Mouse (Mus musculus): Measurements from ENCODE around the gene Pitpnm2.

The Pitpnm2 gene

DNA sequence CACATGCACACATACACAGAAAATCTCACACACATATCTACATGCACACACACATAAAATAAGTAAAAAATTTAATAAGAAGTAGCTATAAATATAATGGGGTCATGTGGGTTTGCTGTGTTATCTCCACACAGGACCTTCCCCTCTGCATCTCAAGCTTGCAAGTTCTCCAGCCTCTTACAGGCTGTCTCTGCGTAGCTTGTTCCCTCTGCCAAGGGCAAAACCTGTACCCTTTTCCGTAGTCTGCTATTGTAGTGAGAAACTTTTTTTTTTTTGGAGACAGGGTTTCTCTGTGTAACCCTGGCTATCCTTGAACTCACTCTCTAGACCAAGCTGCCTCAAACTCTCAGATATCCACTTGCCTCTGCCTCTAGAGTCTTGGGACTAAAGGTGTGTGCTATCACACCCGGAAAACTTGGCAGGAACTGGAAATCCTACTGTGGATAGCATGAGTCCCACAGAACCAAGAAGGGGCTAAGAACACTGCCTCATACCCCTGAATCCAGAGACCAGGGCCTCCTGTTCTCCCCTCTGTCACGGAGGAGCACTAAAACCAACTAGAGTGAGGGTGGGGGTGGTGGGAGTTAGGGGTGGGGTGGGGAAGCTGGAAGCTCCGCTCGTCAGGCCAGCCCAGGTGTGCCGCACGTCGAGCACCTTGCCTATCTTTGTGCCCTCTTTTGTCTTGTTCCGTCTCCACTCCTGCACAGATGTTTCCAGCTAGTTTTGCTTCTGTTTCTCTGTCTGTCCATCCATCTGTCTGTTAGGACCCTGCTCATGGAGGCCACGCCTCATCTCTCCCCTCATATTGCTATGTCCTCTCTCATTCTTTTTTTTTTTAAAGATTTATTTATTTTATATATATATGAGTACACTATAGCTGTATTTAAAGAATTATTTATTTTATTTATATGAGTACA, 149.2 kb downstream of the Pitpnm2 start:
- no peak for DNase-seq (ENCODE audit: extremely low read depth, low read depth, low spot score)

DNA sequence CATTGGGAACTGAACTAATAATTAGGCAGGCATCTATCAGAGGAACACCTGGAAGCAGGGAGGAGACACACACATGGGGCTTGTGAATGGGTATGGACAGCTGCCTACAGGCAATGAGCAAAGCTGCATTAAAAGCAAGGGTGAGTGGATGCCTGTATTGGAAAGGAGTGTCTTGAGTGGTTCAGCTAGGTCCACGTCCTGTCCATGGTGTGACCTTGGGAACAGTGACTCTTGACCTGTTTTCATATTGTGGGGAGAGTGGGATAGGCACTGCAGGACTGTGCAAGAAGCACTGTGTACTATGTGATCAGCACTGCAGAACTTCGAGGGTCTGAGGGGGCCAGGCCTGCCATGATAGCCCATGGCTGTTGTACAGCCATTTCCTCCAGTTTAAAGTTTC, 150.6 kb downstream of the Pitpnm2 start:
- DNase-seq (ENCODE audit: extremely low read depth, low read depth, low spot score) = no peak

- peak; percentile 73 for DNase-seq (ENCODE audit: extremely low read depth, low read depth, low spot score)
Observed at GRCm38 (mm10) chr5:124095596-124096232, 153.8 kb downstream of the Pitpnm2 start, which contains the start of gene Abcb9. Abcb9 (minus strand) TSS chr5:124095798.

DNA sequence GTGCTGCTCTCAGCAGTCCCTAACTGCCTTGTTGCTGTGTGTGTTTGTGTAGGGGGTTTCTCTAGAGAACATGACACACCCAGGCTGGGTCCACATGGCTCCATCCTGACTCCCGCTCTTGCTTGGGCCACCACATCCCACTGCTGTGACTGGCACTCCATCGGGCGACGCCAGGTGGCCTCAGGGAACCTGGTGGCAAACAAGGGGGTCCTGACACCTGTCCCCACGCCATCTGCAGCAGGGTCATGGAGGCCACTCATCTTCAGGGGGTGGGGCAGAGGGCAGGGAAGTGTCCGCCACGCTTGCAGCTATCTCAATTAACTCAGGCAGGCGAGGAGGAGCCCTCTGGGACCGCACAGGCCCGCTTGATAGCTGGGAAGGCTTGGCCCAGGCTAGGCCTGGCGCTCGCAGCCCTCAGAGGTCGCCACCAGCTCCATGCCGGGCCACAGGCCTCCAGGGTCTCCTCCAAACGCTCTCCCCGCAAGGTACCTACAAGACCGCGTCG, 154.4 kb downstream of the Pitpnm2 start:
- DNase-seq (ENCODE audit: extremely low read depth, low read depth, low spot score) = no peak

DNA sequence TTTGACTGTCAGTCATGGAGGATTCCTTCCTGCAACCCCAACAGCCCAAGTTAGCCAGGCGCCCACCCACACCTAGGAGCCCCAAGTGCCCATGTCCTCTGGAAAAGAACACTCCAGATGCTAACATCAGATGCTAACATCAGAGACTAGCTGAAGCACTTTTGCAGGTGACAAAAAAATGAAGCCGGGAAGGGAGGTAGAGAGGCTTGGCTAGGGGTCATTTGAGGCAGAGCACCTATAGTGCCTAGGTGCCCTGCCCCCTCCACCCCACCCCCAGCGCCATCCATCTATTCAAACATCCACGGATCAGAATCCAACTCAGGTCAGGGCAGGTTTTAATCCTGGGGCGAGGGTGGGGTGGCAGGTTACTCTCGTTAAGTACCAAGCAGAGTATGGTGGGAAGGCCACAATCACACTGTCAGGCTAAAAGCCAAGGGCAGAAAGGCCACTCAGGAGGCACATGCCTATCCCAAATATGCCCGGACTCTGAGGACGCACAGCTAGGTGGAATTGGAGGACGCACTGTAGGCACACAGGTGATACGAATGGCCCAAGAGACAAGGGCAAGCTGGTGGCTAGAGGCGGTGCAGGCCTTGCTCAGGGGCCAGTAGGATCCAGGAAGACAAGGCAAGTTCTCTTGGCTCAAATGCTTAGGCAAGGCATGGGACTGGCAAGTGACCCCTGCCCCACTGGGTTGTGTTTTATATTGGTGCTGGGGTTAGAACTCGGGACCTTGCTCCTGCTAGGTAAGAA, 155.5 kb downstream of the Pitpnm2 start:
- no peak for DNase-seq (ENCODE audit: extremely low read depth, low read depth, low spot score)

GRCm38 (mm10) chr5:124093120-124093794, 156.3 kb downstream of the Pitpnm2 start:
- peak; percentile 64 for DNase-seq (ENCODE audit: extremely low read depth, low read depth, low spot score)

DNA sequence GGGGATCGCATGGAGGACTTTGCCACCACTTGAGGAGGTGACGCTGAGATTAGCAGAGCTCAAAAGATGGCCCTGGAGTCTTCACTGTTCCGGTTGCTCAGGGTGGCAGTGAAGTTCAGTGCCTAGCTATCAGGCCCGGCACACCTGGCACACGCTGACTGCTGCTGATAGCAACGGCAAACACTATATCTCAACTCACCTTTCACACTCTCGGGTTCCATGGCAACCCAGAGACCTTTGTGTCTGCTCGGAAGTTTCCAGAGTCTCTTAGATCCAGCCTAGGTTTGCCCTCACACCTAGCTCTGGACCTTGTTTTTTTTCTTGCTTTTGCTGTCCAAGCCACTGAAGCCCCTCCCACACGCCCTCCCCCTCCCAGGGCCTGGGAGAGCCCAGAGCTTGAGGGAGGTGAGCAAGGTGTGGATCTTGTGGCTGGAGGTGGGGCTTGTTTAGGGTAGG, 157.6 kb downstream of the Pitpnm2 start:
- DNase-seq (ENCODE audit: extremely low read depth, low read depth, low spot score) = no peak

GRCm38 (mm10) chr5:124089868-124090267, 159.7 kb downstream of the Pitpnm2 start:
- no peak for DNase-seq (ENCODE audit: extremely low read depth, low read depth, low spot score)

DNA sequence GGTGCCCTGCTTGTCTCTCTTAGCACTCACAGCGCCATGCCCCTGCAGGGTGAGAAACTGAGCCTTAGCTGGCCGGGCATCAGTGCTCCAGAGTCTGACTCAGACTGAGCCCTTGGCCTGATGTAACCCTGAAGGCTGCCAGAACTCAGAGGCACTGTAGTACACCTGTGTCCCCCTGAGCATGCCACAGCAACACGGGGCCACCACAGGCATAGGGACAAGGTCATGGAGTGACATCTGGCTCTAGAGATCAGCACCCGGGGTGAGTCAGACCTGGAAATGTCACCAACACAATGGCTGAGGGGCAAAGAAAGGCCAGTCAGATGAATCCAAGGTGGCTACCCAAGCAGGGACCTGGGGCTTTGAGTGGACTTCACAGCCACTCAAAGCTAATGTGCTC, 162.7 kb downstream of the Pitpnm2 start:
- DNase-seq (ENCODE audit: extremely low read depth, low read depth, low spot score) = no peak

- no peak for DNase-seq (ENCODE audit: extremely low read depth, low read depth, low spot score)
Observed at GRCm38 (mm10) chr5:124085513-124085912, 164.0 kb downstream of the Pitpnm2 start.

GRCm38 (mm10) chr5:124084588-124085173, 164.9 kb downstream of the Pitpnm2 start:
- DNase-seq (ENCODE audit: extremely low read depth, low read depth, low spot score) = peak; percentile 16

DNA sequence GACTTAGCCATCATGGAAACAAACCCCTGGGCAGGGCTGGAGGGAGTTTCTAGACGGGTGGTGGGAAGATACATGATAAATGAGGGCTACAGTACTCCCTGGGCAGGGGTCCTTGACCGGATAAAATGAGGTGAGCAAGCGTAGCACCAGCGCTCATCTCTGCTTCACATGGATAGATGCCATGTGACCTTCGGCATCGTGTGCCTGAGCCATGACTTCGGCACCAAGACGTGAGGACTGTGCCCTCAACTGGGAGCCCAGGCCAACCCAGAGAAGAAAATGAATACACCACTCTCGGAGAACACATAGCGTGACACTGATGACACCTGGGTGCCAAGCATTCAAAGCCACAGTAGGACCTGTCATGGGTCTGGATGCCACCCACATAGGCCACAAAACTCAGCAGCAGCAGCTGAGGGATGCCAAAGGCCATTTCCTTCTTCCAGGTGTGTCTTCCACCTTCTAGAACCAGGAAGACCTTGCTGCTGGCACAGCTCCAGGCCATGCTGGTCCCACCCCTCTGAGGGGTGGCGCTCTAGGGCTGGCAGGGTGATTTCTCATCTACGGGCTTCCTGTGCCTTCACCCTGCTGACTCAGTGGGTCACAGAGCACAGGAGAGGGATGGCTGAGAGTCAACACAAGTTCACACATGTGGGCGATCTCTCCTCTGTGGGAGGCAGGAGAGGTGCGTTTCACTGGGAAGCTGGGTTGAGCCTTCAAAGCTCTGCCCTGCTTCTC, 165.5 kb downstream of the Pitpnm2 start:
- DNase-seq (ENCODE audit: extremely low read depth, low read depth, low spot score) = peak; percentile 56

GRCm38 (mm10) chr5:124082941-124083688, 166.4 kb downstream of the Pitpnm2 start:
- no peak for DNase-seq (ENCODE audit: extremely low read depth, low read depth, low spot score)

DNA sequence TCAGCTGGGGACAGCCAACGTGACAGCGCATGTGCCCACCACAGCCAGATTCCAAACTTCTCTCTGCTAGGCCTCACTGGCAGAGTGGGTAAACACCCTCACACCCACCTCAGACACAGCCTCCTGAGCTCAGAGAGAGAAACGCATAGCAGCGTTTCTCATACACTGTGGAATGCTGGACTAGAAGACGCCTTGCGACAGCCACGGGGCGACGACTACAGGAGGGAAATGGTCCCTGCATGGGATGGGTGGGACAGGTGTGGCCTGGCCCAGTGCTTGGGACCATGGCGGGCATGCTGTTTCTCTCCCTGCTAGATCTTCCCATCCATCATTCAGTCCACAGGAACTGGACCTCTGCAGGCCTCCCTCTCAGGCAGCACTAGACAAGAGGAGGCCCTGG, 167.1 kb downstream of the Pitpnm2 start:
- no peak for DNase-seq (ENCODE audit: extremely low read depth, low read depth, low spot score)

DNA sequence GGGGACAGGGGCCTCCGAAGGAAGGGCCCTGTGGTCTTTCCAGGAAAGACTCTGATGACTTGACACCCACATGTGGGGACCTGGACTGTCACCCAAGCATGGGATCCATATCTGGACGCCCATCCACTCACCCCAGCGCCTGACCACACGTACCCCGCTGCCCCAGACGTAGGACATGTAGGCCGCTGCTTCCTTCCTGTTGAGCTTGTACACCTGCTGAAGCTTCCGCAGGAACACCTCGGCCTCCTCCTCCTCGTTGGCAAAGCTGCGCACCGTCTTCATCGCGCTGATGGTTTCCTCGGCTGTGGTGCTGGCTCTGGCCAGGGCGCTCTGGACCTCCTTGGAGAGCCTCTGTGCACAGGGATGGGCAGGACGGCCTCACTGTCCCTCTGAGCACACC, 169.7 kb downstream of the Pitpnm2 start:
- DNase-seq (ENCODE audit: extremely low read depth, low read depth, low spot score) = no peak

- no peak for DNase-seq (ENCODE audit: extremely low read depth, low read depth, low spot score)
Observed at GRCm38 (mm10) chr5:124078794-124079416, 170.7 kb downstream of the Pitpnm2 start.

GRCm38 (mm10) chr5:124077856-124078460, 171.6 kb downstream of the Pitpnm2 start:
- no peak for DNase-seq (ENCODE audit: extremely low read depth, low read depth, low spot score)

- DNase-seq (ENCODE audit: extremely low read depth, low read depth, low spot score) = no peak
Observed at GRCm38 (mm10) chr5:124077241-124077640, 172.3 kb downstream of the Pitpnm2 start.
